Mouse (Mus musculus) heart, embryonic 15.5 days (tissue): ENCODE measurements at regions not wholly inside any gene's neighbourhood (a gene's known extent, or its start where the extent isn't known, plus 50 kb on each side); places are given as distances from the start of the nearest gene placed in this dataset.

Experiments
- ATAC-seq: fragments of 200-750 bp; cut with Nextera tagmentation; replicated peaks from 2 replicates; pipeline ENCODE4 v1.8.0; 2017; ENCODE audit warnings: low read depth, moderate TSS enrichment; ENCODE audit not compliant: insufficient number of reproducible peaks, insufficient read depth, low FRiP score
- H3K27ac ChIP-seq: fragments of 300-500 bp; sonication (generic); 2 replicates; pipeline ENCODE4 v1.5.1; 2015; ENCODE audit warnings: mild to moderate bottlenecking, inconsistent platforms
- H3K27me3 ChIP-seq: fragments of 300-500 bp; sonication (generic); 2 replicates; pipeline ENCODE4 v1.6.1; 2015; ENCODE audit warnings: inconsistent platforms
- H3K36me3 ChIP-seq: fragments of 300-500 bp; sonication (generic); 2 replicates; pipeline ENCODE4 v1.6.1; 2015; ENCODE audit warnings: mild to moderate bottlenecking, inconsistent platforms
- H3K4me1 ChIP-seq: fragments of 300-500 bp; sonication (generic); replicated peaks from 2 replicates; pipeline ENCODE4 v1.6.1; 2015; ENCODE audit warnings: inconsistent platforms
- H3K4me2 ChIP-seq: fragments of 300-500 bp; sonication (generic); 2 replicates; pipeline ENCODE4 v1.6.1; 2015; ENCODE audit warnings: inconsistent platforms, mild to moderate bottlenecking, moderate library complexity
- H3K4me3 ChIP-seq: fragments of 300-500 bp; sonication (generic); 2 replicates; pipeline ENCODE4 v1.5.1; 2015; ENCODE audit warnings: mild to moderate bottlenecking, inconsistent platforms
- H3K9ac ChIP-seq: fragments of 300-500 bp; sonication (generic); 2 replicates; pipeline ENCODE4 v1.6.1; 2015; ENCODE audit warnings: mild to moderate bottlenecking, inconsistent platforms
- H3K9me3 ChIP-seq: fragments of 300-500 bp; sonication (generic); replicated peaks from 2 replicates; pipeline ENCODE4 v1.6.1; 2016; ENCODE audit warnings: inconsistent platforms
- WGBS: fragments of 180-500 bp; shearing (Covaris S2); methylation state at CpG from one replicate; pipeline ENCODE4 v1.1.7; 2015; ENCODE audit warnings: mixed read lengths; 5-methylcytosine and 5-hydroxymethylcytosine counted together

DNA sequence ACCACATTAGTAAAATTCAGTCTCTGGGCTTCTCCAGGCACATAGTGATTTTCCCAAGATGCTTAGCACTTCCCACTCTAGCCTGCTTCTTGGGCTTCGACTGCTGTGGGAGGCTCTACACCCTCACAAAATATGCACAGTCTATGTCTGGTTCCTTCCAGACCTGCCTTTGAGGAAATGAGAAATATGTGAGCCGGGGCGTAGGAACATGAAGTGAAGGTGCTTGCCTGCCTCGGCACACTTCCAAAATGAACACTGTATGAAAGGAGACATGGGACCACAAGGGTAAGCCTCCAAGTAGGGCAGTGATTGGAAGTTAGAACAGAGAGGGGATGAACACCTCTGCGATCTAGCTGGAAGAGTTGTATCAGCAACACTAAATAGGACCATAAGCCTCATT, 54.5 kb downstream of the Gm10260 start:
- no peaks in the 10 kb centered on the region for H3K36me3 ChIP-seq
- ATAC-seq, result no peak
- H3K9ac ChIP-seq, result no peak overlapping the region
- H3K9me3 ChIP-seq, result no peaks in the 10 kb centered on the region
- no peaks in the 10 kb centered on the region for H3K27me3 ChIP-seq
- peaks cover 6% of the 10 kb centered on the region for H3K4me1 ChIP-seq
- no peak overlapping the region for H3K4me2 ChIP-seq
- H3K4me3 ChIP-seq, result no peak overlapping the region
- 91% methylated on average over 5 of the region's 5 CpGs for WGBS
- H3K27ac ChIP-seq, result no peak overlapping the region

DNA sequence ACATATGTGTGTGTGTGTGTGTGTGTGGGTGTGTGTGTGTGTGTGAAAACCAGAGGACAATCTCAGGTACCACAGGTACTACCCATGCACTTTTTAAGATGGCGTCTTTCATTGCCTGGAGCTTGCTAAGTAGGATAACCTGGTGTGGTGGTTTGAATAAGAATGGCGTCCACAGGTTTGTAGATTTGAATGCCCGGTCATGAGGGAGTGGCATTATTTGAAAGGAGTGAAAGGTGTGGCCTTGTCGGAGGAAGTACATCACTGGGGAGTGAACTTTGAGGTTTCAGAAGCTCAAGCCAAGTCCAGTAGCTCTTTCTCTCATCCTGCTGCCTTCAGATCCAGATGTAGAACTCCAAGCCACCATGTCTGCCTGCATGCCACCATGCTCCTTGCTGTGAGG, 55.9 kb downstream of the Gm10260 start:
- ATAC-seq, result no peak
- peaks cover 3% of the 10 kb centered on the region; the same call in 1 of the 2 replicates for H3K4me1 ChIP-seq
- no peaks in the 10 kb centered on the region for H3K9me3 ChIP-seq
- H3K27me3 ChIP-seq, result no peaks in the 10 kb centered on the region
- H3K27ac ChIP-seq, result no peak overlapping the region
- no peak overlapping the region for H3K4me3 ChIP-seq
- no peaks in the 10 kb centered on the region for H3K36me3 ChIP-seq
- 89% methylated on average over 4 of the region's 4 CpGs for WGBS
- H3K9ac ChIP-seq, result no peak overlapping the region
- H3K4me2 ChIP-seq, result no peak overlapping the region

DNA sequence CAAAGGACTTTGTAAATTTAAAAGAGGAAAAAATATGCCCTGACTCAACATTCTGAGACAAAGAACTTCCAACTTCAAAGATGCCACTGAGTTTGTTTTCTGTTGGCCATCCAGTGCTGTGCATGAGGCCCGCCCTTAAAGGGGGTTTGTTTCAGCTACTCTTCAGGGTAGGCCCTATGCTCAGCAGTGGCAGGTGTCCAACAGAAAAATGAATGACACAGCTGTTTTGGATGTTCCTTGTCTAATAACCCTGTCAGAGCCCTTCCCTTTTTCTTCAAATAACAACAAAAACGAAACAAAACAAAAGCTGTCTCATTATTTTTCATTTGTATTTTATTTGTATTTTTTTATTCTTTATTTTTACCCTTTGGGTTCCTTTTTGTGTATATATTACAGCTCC, 61.5 kb downstream of the Gm10260 start:
- 85% methylated on average over 2 of the region's 2 CpGs for WGBS
- ATAC-seq, result no peak

DNA sequence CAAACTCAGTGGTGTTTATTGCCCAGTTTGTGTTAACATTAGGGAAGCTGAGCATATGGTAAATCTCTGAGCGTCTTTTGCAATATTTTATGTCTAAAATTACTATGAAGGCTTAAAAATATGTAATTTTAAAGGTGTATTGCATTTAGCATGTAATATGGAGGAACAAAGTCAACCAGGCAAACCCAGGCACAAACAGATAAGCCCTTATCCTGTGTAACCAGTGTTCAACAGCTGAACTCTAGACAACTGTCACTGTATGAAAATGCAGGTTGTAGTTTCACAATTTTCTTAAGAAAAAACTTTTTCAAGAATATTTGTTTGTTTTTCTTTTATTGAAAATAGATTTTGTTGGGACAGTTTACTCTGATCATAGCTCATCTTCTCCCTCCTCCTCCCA, 62.1 kb downstream of the Gm10260 start:
- Histone ChIP-seq H3K4me1 (no peaks in the 10 kb centered on the region), H3K27me3 (0 out of 2 replicates have a peak, but pooled peaks cover 3% of the 10 kb centered on the region), H3K9me3 (no peaks in the 10 kb centered on the region), H3K4me2 (no peak overlapping the region), H3K4me3 (no peak overlapping the region), H3K27ac (no peak overlapping the region), H3K36me3 (no peaks in the 10 kb centered on the region), H3K9ac (no peak overlapping the region)
- 85% methylated on average over 1 of the region's 1 CpGs for WGBS
- ATAC-seq, result no peak

More for the DNA sequence above, 61.5 kb downstream of the Gm10260 start:
- H3K9ac ChIP-seq, result no peak overlapping the region
- no peaks in the 10 kb centered on the region for H3K36me3 ChIP-seq
- 0 out of 2 replicates have a peak, but pooled peaks cover 3% of the 10 kb centered on the region for H3K27me3 ChIP-seq
- no peak overlapping the region for H3K27ac ChIP-seq
- H3K9me3 ChIP-seq, result no peaks in the 10 kb centered on the region
- no peak overlapping the region for H3K4me3 ChIP-seq
- no peaks in the 10 kb centered on the region for H3K4me1 ChIP-seq
- H3K4me2 ChIP-seq, result no peak overlapping the region

DNA sequence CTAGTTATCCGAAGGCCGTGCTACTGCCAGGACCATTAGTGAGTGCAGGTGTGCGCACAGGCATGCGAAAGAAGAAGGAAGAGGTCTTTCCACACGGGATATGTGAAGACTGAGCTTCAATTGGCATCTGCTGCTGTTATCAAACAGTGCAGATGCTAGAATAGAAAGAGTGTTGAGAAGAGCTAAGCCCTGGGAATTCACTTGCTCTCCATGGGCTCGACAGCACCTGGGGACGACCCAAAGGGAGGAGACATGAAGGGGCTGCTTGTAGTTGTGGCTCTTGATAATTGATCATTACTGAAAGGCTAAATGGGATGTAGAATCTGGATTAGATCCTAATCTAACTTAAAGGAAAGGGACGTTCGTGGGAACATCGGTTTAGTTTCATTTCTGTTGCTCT, 63.2 kb downstream of the Gm10260 start:
- Histone ChIP-seq H3K4me3 (no peak overlapping the region), H3K4me1 (no peaks in the 10 kb centered on the region), H3K9ac (no peak overlapping the region), H3K27ac (no peak overlapping the region), H3K36me3 (no peaks in the 10 kb centered on the region), H3K27me3 (0 out of 2 replicates have a peak, but pooled peaks cover 3% of the 10 kb centered on the region), H3K4me2 (no peak overlapping the region), H3K9me3 (no peaks in the 10 kb centered on the region)
- 81% methylated on average over 10 of the region's 10 CpGs for WGBS
- no peak for ATAC-seq

DNA sequence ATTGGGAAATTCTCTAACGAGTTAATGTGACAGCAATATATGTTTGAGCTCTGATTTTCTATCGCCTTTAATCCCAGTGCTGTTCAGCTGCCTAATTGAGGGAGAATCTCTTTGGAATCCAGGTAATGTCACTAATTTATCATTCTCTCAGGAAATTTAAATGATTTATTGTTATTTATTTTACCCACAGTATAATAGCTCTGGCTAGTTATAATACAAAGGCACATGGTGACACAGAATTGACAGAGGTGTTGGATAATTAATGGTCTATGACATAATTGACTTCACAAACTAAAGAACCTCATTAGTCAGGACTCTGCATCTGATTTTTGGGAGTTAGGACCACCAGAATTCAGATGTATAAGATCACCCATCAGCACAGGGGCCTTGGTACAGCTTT, 65.4 kb downstream of the Gm10260 start:
- Histone ChIP-seq H3K9me3 (no peaks in the 10 kb centered on the region), H3K4me2 (no peak overlapping the region), H3K27ac (no peak overlapping the region), H3K4me1 (no peaks in the 10 kb centered on the region), H3K4me3 (no peak overlapping the region), H3K27me3 (0 out of 2 replicates have a peak, but pooled peaks cover 3% of the 10 kb centered on the region), H3K9ac (no peak overlapping the region), H3K36me3 (no peaks in the 10 kb centered on the region)
- WGBS, result 77% methylated on average over 2 of the region's 2 CpGs
- no peak for ATAC-seq

DNA sequence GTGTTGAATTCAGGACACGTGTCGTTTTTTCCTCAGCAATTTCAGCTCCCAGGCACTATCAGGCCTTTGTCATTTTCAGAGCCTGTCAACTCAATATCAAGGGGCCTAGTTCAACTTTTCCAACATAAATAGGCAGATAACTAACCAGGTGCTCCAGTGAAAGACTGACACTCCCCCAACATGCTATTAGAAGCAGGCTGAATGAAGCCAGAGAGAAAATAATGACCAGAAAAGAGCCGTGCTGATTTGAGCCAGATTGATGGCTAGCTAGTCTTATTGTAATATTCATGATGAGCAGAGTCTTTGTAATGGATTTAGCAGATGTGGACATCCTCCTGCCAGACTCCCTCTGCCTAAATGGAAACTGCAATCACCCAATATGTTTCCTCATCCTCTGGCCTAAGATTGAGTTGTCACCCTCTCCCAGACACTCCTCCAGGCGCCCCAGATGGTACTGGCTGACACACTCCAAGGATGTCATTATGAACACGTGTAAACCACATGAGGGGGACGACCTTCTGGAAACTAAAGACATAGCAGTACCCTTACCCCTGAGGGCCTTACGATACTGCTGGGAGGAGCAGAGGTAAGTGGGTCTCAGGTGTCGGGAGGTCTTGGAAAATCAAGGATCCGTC, 66.0 kb downstream of the Gm10260 start:
- H3K4me1 ChIP-seq, result no peaks in the 10 kb centered on the region
- no peak overlapping the region for H3K4me3 ChIP-seq
- no peak overlapping the region for H3K9ac ChIP-seq
- H3K27me3 ChIP-seq, result 0 out of 2 replicates have a peak, but pooled peaks cover 3% of the 10 kb centered on the region
- no peak overlapping the region for H3K27ac ChIP-seq
- H3K4me2 ChIP-seq, result no peak overlapping the region
- ATAC-seq, result no peak
- 68% methylated on average over 9 of the region's 9 CpGs for WGBS
- H3K9me3 ChIP-seq, result no peaks in the 10 kb centered on the region
- H3K36me3 ChIP-seq, result no peaks in the 10 kb centered on the region

DNA sequence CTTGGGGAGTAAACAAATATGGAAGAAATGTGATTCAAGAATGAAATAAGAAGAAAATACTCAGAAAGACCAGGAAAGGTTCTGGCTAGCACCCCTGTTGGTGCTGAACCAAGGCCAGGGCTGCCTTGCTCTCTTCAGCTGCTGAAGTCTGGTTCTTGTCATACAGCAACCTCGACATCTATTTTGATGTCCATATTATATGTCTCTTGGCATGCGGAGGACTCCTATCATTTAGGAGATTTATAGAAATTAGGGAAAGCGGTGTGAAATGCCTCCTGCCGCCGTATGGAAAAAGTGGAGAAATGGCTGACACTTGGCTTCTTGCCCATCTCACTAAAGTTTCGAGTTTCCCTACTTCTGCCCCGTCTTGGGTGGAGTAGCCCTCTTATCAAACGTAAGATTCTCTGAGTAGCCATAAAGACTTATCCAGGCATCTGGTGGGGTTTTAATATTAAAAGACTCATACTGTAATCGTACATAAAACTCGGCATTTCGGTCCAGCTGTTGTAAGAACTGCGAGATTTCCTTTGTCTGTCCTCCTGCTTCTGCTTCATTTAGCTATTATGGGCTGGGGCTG, 72.0 kb downstream of the Gm10260 start:
- ATAC-seq, result no peak
- H3K27me3 ChIP-seq, result no peaks in the 10 kb centered on the region
- H3K27ac ChIP-seq, result no peak overlapping the region
- WGBS, result 69% methylated on average over 12 of the region's 12 CpGs
- no peak overlapping the region for H3K4me3 ChIP-seq
- H3K9ac ChIP-seq, result no peak overlapping the region
- no peaks in the 10 kb centered on the region for H3K36me3 ChIP-seq
- no peaks in the 10 kb centered on the region for H3K9me3 ChIP-seq
- no peak overlapping the region for H3K4me2 ChIP-seq
- no peaks in the 10 kb centered on the region for H3K4me1 ChIP-seq

DNA sequence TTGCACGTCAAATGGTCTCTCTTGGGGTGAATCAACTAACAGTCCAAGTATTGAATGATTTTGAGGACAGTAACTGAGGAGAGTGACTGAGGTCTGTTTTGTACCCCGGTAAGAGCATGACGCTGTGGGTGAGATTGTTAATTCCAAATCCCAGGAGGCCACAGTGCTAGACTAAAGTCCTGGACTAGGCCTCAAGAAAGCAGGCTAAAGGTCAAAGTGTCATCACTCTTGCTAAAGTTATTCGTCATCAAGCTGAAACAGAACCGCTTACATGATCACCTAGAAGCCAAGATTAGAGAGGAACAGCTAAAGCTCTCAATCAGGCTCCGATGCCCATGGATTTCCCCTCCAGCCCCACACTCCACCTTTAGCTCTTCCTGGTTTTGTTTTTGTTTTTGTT, 76.6 kb downstream of the Gm10260 start:
- Histone ChIP-seq H3K4me3 (no peak overlapping the region), H3K27ac (no peak overlapping the region), H3K27me3 (no peaks in the 10 kb centered on the region), H3K4me2 (no peak overlapping the region), H3K4me1 (no peaks in the 10 kb centered on the region), H3K9ac (no peak overlapping the region), H3K9me3 (no peaks in the 10 kb centered on the region), H3K36me3 (no peaks in the 10 kb centered on the region)
- no peak for ATAC-seq
- WGBS, result 76% methylated on average over 6 of the region's 6 CpGs

DNA sequence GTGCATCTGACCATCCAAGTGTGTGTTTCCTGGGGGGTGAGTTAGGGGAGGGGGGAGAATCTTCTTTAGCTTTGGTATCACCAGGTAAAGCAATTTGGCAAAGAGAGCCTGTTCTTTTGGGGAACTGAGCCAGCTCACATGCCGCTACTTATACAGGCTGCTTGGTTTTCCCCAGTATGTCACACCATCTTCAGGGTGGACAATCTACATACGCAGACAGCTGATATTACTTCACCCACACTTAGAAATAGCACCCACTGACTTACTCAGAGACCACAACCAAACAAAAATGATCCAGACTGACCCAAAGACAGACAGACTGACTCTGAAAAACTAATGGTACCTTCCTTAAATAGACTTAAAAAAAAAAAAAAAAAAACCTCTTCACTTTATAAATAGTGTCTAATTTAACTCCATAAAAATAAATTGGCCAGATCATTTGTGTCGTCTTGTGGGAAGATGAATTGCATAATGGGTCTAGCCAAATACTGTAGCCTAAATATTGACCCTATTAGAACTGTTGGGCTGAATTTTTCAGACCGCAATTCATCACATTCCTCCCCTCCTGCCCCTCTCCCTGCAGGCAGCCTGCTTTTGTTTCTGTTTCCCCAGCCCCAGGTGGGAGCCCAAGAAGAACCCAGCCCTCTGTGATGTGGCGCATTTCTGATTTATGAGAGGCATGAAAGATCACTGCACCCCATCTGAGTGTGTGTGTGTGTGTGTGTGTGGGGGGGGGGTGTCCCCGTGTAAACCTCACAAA, 79.0 kb downstream of the Gm10260 start:
- Histone ChIP-seq H3K27me3 (no peaks in the 10 kb centered on the region), H3K9ac (no peak overlapping the region), H3K9me3 (no peaks in the 10 kb centered on the region), H3K27ac (no peak overlapping the region), H3K4me3 (no peak overlapping the region), H3K4me1 (peaks cover 3% of the 10 kb centered on the region; the same call in 1 of the 2 replicates), H3K4me2 (no peak overlapping the region), H3K36me3 (no peaks in the 10 kb centered on the region)
- ATAC-seq, result no peak
- 57% methylated on average over 6 of the region's 6 CpGs for WGBS

DNA sequence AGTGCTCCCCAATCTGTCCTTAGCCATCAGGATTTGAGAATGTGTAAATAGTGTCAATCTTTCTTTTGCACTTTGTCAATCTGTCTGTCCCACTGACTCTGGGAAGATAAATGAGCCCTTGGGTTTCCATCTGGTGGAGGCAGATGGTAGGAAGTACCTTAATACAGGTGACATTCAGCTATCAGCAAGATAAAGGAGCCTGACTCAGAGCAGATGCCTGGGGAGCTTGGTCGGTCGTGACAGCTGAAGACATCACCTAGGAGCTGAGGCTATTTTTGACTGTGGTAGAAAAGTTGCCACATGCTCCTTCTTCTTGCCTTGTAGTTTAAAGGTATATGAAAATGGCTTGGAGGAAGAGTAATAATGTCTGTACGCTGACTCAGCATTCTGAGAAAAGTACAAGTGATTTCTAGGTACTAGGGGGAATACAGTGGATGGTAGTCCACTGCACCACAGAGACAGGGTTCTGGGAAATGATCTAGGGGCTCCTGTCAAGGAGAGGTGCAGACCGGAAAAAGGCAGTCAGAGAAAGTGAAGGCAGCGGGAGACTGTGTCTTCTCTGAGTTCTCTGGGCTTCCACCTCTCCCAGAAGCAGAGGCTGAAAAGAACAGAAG, 80.0 kb downstream of the Gm10260 start:
- no peak overlapping the region for H3K27ac ChIP-seq
- WGBS, result 55% methylated on average over 5 of the region's 5 CpGs

More for the DNA sequence above, 80.0 kb downstream of the Gm10260 start:
- no peak for ATAC-seq
- Histone ChIP-seq H3K4me2 (no peak overlapping the region), H3K4me1 (peaks cover 9% of the 10 kb centered on the region; the same call in 1 of the 2 replicates), H3K36me3 (no peaks in the 10 kb centered on the region), H3K4me3 (no peak overlapping the region), H3K27me3 (no peaks in the 10 kb centered on the region), H3K9ac (no peak overlapping the region), H3K9me3 (no peaks in the 10 kb centered on the region)
